Mouse (Mus musculus) kidney, embryonic 14.5 days (tissue): ENCODE measurements around the gene Pacs2. TPM values are rescaled to one million over a fixed set of nuclear protein-coding genes. Genes with fewer than 3 reads are reported as not detected.
A peak's percentile ranks its signal among the peaks of the same experiment; 100 is the strongest.

ENCODE experiments used
- ATAC-seq: fragments of 200-750 bp; cut with Nextera tagmentation; 2 replicates; pipeline ENCODE4 v1.8.0; 2017; ENCODE audit warnings: moderate number of reproducible peaks, mild to moderate bottlenecking, moderate TSS enrichment, moderate library complexity; ENCODE audit not compliant: low FRiP score, low TSS enrichment
- H3K27ac ChIP-seq: fragments of 300-500 bp; sonication (generic); 2 replicates; pipeline ENCODE4 v1.5.1; 2014; ENCODE audit warnings: low read depth, mild to moderate bottlenecking, low read length, moderate library complexity, mixed read lengths
- H3K27me3 ChIP-seq: fragments of 300-500 bp; sonication (generic); 2 replicates; pipeline ENCODE4 v1.6.1; 2014; ENCODE audit warnings: mild to moderate bottlenecking, low read length; ENCODE audit not compliant: control insufficient read depth, insufficient read depth
- H3K36me3 ChIP-seq: fragments of 300-500 bp; sonication (generic); 2 replicates; pipeline ENCODE4 v1.6.1; 2014; ENCODE audit warnings: low read length, mixed read lengths; ENCODE audit not compliant: control insufficient read depth, insufficient read depth
- H3K4me1 ChIP-seq: fragments of 300-500 bp; sonication (generic); 2 replicates; pipeline ENCODE4 v1.6.1; 2014; ENCODE audit warnings: low read length, mixed read lengths; ENCODE audit not compliant: control insufficient read depth, insufficient read depth
- H3K4me2 ChIP-seq: fragments of 300-500 bp; sonication (generic); replicated peaks from 2 replicates; pipeline ENCODE4 v1.6.1; 2014; ENCODE audit warnings: low read depth, mild to moderate bottlenecking, low read length
- H3K4me3 ChIP-seq: fragments of 300-500 bp; sonication (generic); 2 replicates; pipeline ENCODE4 v1.5.1; 2014; ENCODE audit warnings: mild to moderate bottlenecking, low read length
- H3K9ac ChIP-seq: fragments of 300-500 bp; sonication (generic); 2 replicates; pipeline ENCODE4 v1.6.1; 2014; ENCODE audit warnings: low read depth, mild to moderate bottlenecking, low read length, moderate library complexity
- H3K9me3 ChIP-seq: fragments of 300-500 bp; sonication (generic); 2 replicates; pipeline ENCODE4 v1.6.1; 2016; ENCODE audit warnings: low read length; ENCODE audit not compliant: control insufficient read depth
- WGBS: fragments of 180-500 bp; shearing (Covaris S2); extraction: QIAGEN DNeasy Blood & Tissue Kit; methylation state at CpG from one replicate; pipeline ENCODE4 v1.1.7; 2014; 5-methylcytosine and 5-hydroxymethylcytosine counted together
- polyA plus RNA-seq: library from polyadenylated mRNA; unstranded; fragments of >200 nt; fragmentation: Nextera tagmentation; extraction: Ambion mirVana; gene quantifications from 2 replicates; pipeline ENCODE4 v1.2.1, GENCODE M21; 2014

Gene Pacs2
- polyA plus RNA-seq, 1 experiment from 2014 or later, result 14.6 TPM

DNA sequence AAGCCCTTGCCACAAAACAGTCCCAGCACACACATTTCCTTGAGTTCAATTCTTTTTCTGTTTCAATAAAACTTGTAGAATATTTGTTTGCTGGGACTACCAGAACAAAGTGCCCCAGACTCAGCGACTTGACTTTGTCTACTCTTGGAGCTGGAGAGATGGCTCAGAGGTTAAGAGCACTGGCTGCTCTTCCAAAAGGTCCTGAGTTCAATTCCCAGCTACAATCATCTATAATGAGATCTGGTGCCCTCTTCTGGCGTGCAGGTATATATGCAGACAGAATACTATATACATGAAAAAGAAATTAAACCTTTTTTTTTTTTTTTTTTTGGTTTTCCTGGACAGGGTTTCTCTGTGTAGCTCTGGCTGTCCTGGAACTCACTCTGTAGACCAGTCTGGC is 11.6 kb upstream of the Pacs2 start:
- no peak overlapping the region for H3K9ac ChIP-seq
- no peaks in the 10 kb centered on the region for H3K27me3 ChIP-seq
- no peaks in the 10 kb centered on the region for H3K9me3 ChIP-seq
- no peak overlapping the region for H3K4me3 ChIP-seq
- no peak for ATAC-seq
- no peaks in the 10 kb centered on the region for H3K36me3 ChIP-seq
- WGBS, result 38% methylated on average over 2 of the region's 2 CpGs
- H3K4me2 ChIP-seq, result no peak overlapping the region
- H3K27ac ChIP-seq, result no peak overlapping the region
- peaks cover 15% of the 10 kb centered on the region for H3K4me1 ChIP-seq

DNA sequence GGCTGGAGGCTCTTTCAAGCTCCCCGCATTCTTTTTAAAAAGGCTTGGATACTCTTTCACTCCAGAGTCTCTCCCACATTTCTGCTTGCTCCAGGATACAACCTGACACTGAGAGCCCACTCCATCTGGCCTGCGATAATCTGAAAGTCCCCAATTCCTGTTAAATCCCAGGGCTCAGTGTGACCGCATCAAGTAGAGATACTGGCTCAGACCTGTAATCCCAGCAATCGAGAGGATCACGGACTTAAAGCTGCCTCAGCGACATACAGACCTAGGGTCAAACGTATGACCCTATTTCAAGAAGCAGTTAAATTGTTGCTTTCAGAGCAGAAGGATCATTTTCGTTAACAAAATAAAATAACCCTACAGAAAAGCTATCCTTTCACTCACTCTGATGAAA is 10.3 kb upstream of the Pacs2 start:
- Histone ChIP-seq H3K4me1 (peaks cover 7% of the 10 kb centered on the region), H3K9ac (no peak overlapping the region), H3K4me3 (no peak overlapping the region), H3K4me2 (no peak overlapping the region), H3K9me3 (no peaks in the 10 kb centered on the region), H3K27ac (no peak overlapping the region), H3K27me3 (no peaks in the 10 kb centered on the region), H3K36me3 (no peaks in the 10 kb centered on the region)
- no peak for ATAC-seq
- 47% methylated on average over 8 of the region's 8 CpGs for WGBS

- WGBS, result 32% methylated on average over 4 of the region's 4 CpGs
These were observed 9.3 kb upstream of the Pacs2 start for GRCm38 (mm10) chr12:113004993-113005392.

GRCm38 (mm10) chr12:113011702-113012360 is 2.5 kb upstream of the Pacs2 start:
- Histone ChIP-seq H3K9ac (no peak overlapping the region), H3K4me3 (no peak overlapping the region), H3K27ac (no peak overlapping the region), H3K9me3 (no peaks in the 10 kb centered on the region), H3K4me1 (peaks cover 13% of the 10 kb centered on the region), H3K27me3 (no peaks in the 10 kb centered on the region), H3K4me2 (no peak overlapping the region), H3K36me3 (no peaks in the 10 kb centered on the region)
- no peak for ATAC-seq
- 88% methylated on average over 6 of the region's 6 CpGs for WGBS

More at GRCm38 (mm10) chr12:113004993-113005392, 9.3 kb upstream of the Pacs2 start:
- no peak overlapping the region for H3K4me3 ChIP-seq
- no peak overlapping the region for H3K27ac ChIP-seq
- H3K4me2 ChIP-seq, result no peak overlapping the region
- no peaks in the 10 kb centered on the region for H3K9me3 ChIP-seq
- no peaks in the 10 kb centered on the region for H3K36me3 ChIP-seq
- no peak overlapping the region for H3K9ac ChIP-seq
- H3K4me1 ChIP-seq, result peaks cover 4% of the 10 kb centered on the region; the same call in 1 of the 2 replicates
- H3K27me3 ChIP-seq, result no peaks in the 10 kb centered on the region
- ATAC-seq, result no peak

DNA sequence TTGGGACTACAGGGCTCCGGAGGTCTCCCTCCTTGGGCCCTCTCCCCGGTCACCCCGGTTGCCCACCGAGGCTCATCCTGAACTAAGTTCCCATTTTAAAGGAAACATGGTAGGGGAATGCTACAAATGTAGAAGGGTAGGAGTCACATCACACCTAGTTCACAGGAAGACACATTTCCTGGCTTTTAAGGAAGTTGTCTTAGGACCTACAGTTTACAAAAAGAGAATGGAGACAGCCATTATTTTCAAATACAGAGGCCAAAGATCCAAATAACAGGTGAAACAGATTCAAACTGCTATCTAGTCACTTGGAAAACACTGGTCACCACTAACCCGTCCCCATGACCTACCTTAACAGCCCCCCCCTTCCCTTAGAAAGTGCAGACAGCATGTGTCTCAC is 1.9 kb upstream of the Pacs2 start:
- no peak overlapping the region for H3K9ac ChIP-seq
- H3K9me3 ChIP-seq, result no peaks in the 10 kb centered on the region
- H3K4me2 ChIP-seq, result no peak overlapping the region
- WGBS, result 90% methylated on average over 5 of the region's 5 CpGs
- no peak overlapping the region for H3K27ac ChIP-seq
- no peaks in the 10 kb centered on the region for H3K36me3 ChIP-seq
- no peak overlapping the region for H3K4me3 ChIP-seq
- ATAC-seq, result no peak
- H3K27me3 ChIP-seq, result no peaks in the 10 kb centered on the region
- peaks cover 13% of the 10 kb centered on the region for H3K4me1 ChIP-seq

GRCm38 (mm10) chr12:113013021-113013491 is 1.3 kb upstream of the Pacs2 start:
- 73% methylated on average over 3 of the region's 3 CpGs for WGBS
- peak overlapping the region; percentile 87 for H3K27ac ChIP-seq
- no peak for ATAC-seq
- H3K9me3 ChIP-seq, result no peaks in the 10 kb centered on the region
- H3K4me2 ChIP-seq, result peak overlapping the region; percentile 81; the same call in 1 of the 2 replicates
- H3K4me1 ChIP-seq, result peaks cover 15% of the 10 kb centered on the region
- no peak overlapping the region for H3K9ac ChIP-seq
- no peak overlapping the region; the same call in 1 of the 2 replicates for H3K4me3 ChIP-seq
- H3K27me3 ChIP-seq, result no peaks in the 10 kb centered on the region
- H3K36me3 ChIP-seq, result no peaks in the 10 kb centered on the region

- Histone ChIP-seq H3K4me3 (peak overlapping the region; percentile 94), H3K27ac (0 out of 2 replicates have a peak overlapping the region, but pooled peaks have one; percentile 6), H3K27me3 (no peaks in the 10 kb centered on the region), H3K4me1 (peaks cover 15% of the 10 kb centered on the region), H3K9ac (peak overlapping the region; percentile 91), H3K9me3 (no peaks in the 10 kb centered on the region), H3K4me2 (peak overlapping the region; percentile 81), H3K36me3 (no peaks in the 10 kb centered on the region)
- WGBS, result under 1% methylated on average over 33 of the region's 64 CpGs
- ATAC-seq, result no peak; the same call in none of the 2 replicates
These were observed 551 bp downstream of the Pacs2 start for GRCm38 (mm10) chr12:113014561-113015556.

- Histone ChIP-seq H3K4me3 (no peak overlapping the region; the same call in 1 of the 2 replicates), H3K4me1 (peaks cover 15% of the 10 kb centered on the region), H3K27ac (no peak overlapping the region), H3K36me3 (no peaks in the 10 kb centered on the region; the same call in 1 of the 2 replicates), H3K4me2 (peak overlapping the region; percentile 81; the same call in 1 of the 2 replicates), H3K9me3 (no peaks in the 10 kb centered on the region), H3K27me3 (no peaks in the 10 kb centered on the region), H3K9ac (no peak overlapping the region)
- 68% methylated on average over 4 of the region's 4 CpGs for WGBS
- ATAC-seq, result no peak
These were observed 1.6 kb downstream of the Pacs2 start for GRCm38 (mm10) chr12:113015956-113016355.
